Mouse (Mus musculus) stomach, embryonic 16.5 days (tissue): ENCODE measurements at regions not wholly inside any gene's neighbourhood (a gene's known extent, or its start where the extent isn't known, plus 50 kb on each side); places are given as distances from the start of the nearest gene placed in this dataset.

Experiments used
- ATAC-seq: fragments of 200-750 bp; cut with Nextera tagmentation; 2 replicates; pipeline ENCODE4 v1.8.0; 2017; ENCODE audit warnings: moderate number of reproducible peaks, moderate TSS enrichment; ENCODE audit not compliant: insufficient read depth, low FRiP score
- H3K27ac ChIP-seq: fragments of 300-500 bp; sonication (generic); 2 replicates; pipeline ENCODE4 v1.5.1; 2014; ENCODE audit warnings: low read length
- H3K27me3 ChIP-seq: fragments of 300-500 bp; sonication (generic); 2 replicates; pipeline ENCODE4 v1.6.1; 2014; ENCODE audit warnings: low read length, control low read depth, mixed read lengths; ENCODE audit not compliant: control insufficient read depth, insufficient read depth
- H3K36me3 ChIP-seq: fragments of 300-500 bp; sonication (generic); 2 replicates; pipeline ENCODE4 v1.6.1; 2014; ENCODE audit warnings: low read length; ENCODE audit not compliant: control insufficient read depth, insufficient read depth
- H3K4me1 ChIP-seq: fragments of 300-500 bp; sonication (generic); 2 replicates; pipeline ENCODE4 v1.6.1; 2014; ENCODE audit warnings: low read length, control low read depth, mixed read lengths; ENCODE audit not compliant: control insufficient read depth, insufficient read depth
- H3K4me2 ChIP-seq: fragments of 300-500 bp; sonication (generic); 2 replicates; pipeline ENCODE4 v1.6.1; 2014; ENCODE audit warnings: low read depth, low read length, mixed read lengths
- H3K4me3 ChIP-seq: fragments of 300-500 bp; sonication (generic); replicated peaks from 2 replicates; pipeline ENCODE4 v1.5.1; 2014; ENCODE audit warnings: mild to moderate bottlenecking, low read length
- H3K9ac ChIP-seq: fragments of 300-500 bp; sonication (generic); 2 replicates; pipeline ENCODE4 v1.6.1; 2014; ENCODE audit warnings: low read length
- H3K9me3 ChIP-seq: fragments of 300-500 bp; sonication (generic); replicated peaks from 2 replicates; pipeline ENCODE4 v1.6.1; 2016; ENCODE audit warnings: low read length, control low read depth; ENCODE audit not compliant: control insufficient read depth
- WGBS: fragments of 180-500 bp; shearing (Covaris S2); extraction: QIAGEN DNeasy Blood & Tissue Kit; methylation state at CpG from one replicate; pipeline ENCODE4 v1.1.7; 2014; 5-methylcytosine and 5-hydroxymethylcytosine counted together

GRCm38 (mm10) chr8:7398175-7398574 is 1262.9 kb downstream of the Efnb2 start:
- no peak overlapping the region for H3K4me2 ChIP-seq
- WGBS: 80% methylated on average over 2 of the region's 2 CpGs
- no peaks in the 10 kb centered on the region for H3K27me3 ChIP-seq
- H3K36me3 ChIP-seq: no peaks in the 10 kb centered on the region
- H3K4me1 ChIP-seq: no peaks in the 10 kb centered on the region
- H3K4me3 ChIP-seq: no peak overlapping the region
- H3K9ac ChIP-seq: no peak overlapping the region
- H3K27ac ChIP-seq: no peak overlapping the region
- ATAC-seq: no peak
- no peaks in the 10 kb centered on the region for H3K9me3 ChIP-seq

- H3K36me3 ChIP-seq: no peaks in the 10 kb centered on the region
- H3K4me1 ChIP-seq: no peaks in the 10 kb centered on the region
- no peaks in the 10 kb centered on the region for H3K9me3 ChIP-seq
- no peaks in the 10 kb centered on the region for H3K27me3 ChIP-seq
- H3K4me3 ChIP-seq: no peak overlapping the region
- 62% methylated on average over 5 of the region's 5 CpGs for whole genome bisulfite sequencing
- no peak overlapping the region for H3K4me2 ChIP-seq
- H3K9ac ChIP-seq: no peak overlapping the region
- H3K27ac ChIP-seq: no peak overlapping the region
- ATAC-seq: no peak
Observed at GRCm38 (mm10) chr8:7397355-7397862, 1263.6 kb downstream of the Efnb2 start.
